Mouse (Mus musculus) testis, postnatal 10 days (tissue): ENCODE measurements around the gene Upf2.

ENCODE experiments used
- DNase-seq: peaks from one replicate; pipeline ENCODE4 v3.0.0; 2021; ENCODE audit warnings: low spot score

Gene Upf2

DNA sequence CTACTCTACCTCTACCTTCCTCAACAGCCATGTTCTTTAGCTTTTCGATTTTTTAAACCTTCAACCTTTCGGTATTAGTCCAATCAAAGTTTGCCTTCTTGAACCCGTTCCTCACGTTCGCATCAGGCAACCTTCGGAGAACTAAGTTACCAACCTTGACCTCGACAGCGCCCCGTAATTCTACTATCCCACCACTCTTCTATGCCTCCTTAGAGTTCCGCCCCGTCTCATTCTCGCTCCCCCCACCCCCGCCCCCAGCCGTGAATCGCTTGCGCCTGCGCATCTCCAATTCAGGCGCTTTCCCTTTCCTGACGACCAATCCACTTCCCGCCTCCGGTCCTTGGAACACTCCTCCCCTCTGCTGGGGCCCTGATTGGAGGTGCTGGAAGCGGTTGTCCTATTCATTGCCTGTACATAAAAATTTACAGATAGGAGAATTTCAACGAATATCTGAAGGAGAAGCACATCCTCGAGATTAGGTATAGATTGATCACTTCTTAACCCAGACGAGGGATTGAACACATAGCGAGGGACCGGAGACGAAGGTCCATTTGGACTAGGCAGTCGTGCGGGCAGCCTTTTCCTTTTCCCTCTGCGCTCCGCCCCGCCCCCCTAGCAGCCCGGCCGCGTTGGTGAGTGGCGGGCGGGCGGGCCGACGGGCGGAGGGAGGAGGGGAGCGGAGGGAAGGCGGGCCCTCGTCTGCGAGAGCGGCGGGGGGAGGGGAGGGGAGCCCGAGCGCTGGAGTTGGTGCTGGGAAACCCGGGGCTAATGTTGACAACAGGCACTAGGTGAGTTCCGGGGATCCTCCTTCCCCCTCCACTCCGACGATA, at the start of gene Upf2:
Upf2 (plus strand) TSS at position 704 of the 830 bp plus-strand sequence.
- peak; percentile 99 for DNase-seq

DNA sequence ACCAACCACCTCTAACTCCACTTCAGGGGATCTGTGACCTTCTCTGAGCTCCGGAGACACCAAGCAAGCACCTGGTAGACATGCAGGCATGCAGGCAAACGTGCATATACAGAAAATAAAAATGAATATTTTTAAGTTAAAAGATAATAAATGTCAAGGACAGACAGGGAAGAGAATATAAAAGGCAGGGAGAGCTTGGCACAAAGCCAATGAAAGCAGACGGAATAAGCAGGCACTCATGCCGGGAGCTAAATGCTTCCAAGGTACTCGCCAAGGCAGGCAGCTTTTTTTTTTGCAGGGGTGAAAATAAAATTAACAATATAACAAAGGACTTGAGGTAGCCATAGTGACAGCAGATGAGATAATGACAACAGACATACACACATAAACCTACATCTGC, 45.2 kb upstream of the Upf2 start:
- DNase-seq: peak; percentile 53

DNA sequence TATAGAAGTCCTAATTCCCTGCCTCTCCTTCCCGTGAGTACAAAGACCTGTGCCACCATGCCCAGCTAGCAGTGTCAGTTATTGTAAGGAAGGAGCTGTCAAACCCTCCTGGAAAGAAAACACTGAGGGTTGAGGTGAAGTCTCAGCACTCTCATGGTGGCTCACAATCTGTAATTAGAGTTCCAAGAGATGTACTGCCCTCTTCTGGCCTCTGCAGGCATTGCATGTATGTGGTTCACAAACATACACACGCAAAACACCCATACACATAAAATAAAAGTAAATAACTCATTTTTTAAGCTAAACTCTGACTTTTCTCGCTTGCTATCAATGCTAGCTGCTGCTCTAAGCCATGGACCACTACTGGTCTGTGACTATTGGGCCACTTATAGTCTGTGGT, 44.6 kb upstream of the Upf2 start:
- DNase-seq: peak; percentile 68

DNA sequence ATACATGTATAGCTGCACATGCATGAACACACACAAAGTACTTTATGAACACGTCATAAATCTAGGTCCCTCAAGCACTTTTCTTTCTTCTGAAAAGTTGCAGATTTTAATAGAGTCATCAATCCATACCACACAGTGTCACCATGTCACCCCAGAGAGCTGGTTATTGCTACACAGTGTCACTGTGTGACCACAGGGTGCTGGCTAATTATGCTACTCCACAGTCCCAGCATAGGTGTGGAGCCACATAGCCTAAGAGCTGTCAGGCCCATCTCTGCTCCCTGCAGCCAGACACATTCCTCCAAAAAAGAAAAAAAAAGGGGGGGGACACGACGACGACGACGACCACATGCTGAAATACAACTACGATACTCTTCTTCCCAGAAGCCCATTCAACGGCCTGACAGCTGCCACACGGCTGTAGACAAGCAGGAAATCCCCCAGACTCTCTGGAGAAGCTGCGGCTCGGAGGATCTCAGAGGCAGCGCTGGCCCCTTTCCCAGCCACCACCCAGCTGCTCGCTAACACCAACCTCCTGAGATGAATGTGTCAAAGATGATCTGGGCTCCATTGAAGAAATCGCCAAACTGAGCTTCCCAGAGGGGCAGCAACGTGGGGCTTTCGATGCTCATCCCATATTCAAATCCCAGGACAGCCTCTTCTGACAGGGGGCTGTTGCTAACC, 39.8 kb upstream of the Upf2 start:
- DNase-seq: no peak

DNA sequence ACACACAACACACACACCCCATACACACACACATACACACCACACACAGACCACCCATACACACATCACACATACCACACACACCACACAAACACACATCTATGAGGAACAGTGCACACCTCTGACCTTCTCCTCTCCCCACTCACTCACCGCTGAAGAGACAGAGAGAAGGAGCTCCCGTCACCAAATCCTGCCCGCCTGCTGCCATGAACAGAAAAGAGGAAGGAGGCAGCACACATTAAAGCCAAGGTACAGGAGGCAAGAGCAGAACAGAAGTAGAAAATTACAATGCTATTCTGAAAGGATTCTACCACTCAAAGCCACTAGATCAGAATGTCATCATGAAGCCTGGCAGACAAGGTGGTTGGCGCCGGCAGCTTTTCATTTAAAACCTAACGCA, 28.4 kb upstream of the Upf2 start:
- DNase-seq: no peak

DNA sequence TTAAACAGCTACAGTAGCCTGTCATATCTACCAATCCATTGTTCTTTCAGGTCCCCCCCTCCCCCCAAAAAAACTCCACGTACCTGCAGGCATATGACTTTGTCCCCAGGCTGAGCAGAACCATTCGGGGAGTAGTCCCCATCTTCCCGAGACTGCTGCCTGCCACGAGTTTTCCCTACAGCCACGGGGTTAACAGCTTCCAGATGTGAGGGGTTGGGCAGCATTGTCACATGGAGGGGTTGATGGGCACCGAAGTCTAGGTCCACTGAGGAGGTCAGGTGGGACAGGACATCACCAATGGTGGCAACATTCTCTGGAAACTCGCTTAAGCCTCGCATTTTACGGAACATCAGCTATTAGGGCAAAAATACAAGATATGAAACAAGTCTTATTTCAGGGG, 27.5 kb upstream of the Upf2 start:
- DNase-seq: no peak

DNA sequence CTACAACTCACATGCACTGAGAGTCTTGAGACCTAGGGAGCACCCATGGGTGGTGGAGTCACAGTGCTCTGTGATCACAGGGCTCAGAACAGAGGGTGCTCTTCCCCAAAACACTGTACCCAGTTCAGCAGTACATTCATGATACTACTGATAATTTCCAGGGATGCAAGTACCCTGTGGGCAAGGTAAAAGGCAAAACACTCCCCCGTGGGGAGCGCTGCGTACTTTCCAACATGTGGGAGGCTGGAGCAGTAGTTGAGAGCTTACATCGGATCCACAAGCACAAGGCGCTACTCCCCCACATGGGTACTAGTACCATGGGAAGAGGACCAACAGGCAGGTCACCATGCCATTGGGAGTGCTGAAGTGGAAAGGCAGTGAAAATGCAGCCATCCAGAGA, 23.8 kb upstream of the Upf2 start:
- no peak for DNase-seq

DNA sequence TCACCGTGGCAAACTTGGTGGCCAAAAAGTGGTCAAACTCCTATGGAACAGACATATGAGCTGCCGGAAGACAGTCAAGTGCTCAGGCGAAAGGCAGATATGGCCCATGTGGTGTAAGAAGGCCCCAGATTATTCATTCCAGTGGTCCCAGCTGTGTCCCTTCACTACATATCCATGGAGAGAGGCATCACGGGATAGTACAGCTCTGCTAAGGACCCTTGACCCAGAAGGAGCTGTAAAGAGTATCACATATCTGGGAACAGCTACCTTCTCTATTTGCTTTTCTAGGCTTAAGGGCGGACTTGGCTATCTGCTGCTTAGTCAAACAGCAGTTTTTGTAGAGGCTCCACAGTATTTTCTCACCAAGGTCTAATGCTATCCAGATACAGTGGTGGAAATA, 21.5 kb upstream of the Upf2 start:
- no peak for DNase-seq

DNA sequence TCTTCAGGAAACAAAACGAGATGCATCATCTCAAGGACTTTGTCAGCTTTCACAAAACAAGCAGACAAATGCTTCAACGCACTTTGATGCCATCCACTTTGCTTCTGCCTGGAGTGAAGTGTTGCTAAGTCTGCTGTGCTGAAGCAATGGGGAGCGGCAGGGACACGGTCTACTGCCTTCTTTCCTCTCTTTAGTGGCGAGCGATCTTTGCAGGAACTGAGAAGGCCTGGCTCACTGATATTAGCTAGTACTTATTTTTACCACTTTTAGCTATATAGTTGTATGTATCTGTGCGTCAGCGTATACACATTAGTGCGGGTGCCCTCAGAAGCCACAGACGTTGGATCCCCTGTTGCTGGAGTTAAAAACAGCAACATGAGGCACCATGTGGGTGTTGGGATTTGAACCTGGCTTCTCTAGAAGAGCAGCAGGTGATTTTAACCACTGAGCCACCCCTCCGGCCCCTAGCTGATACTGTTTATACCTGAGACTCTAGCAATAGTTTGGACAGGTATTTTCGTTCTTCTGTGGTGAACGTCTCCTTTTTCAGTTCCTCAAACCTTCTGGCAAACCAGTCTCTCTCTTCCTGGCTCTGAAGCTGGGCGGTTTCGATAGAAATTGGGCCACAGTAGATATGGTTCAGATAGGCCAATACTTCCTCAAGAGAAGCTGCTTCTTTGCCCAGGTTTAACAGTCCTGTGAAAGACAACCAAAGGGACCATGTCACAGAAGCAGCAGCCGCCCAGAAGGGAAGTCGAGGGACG, 20.8 kb upstream of the Upf2 start:
- no peak for DNase-seq

DNA sequence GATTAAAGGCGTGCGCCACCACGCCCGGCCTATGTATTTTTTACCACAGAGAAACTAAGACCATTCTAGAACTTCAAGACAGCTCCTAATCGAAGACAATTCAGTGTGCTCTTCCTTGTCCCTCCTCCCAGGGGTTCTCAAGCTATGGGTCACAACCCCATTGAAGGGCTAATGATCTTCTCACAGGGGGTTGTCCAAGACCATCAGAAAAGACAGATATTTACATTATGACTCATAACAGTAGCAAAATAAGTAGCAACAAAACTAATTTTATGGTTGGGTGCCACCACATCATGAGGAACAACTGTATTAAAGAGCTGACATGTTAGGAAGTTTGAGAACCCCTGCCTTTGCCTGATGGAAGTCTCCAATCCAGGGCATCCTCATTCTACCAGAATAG, 19.3 kb upstream of the Upf2 start:
- no peak for DNase-seq

DNA sequence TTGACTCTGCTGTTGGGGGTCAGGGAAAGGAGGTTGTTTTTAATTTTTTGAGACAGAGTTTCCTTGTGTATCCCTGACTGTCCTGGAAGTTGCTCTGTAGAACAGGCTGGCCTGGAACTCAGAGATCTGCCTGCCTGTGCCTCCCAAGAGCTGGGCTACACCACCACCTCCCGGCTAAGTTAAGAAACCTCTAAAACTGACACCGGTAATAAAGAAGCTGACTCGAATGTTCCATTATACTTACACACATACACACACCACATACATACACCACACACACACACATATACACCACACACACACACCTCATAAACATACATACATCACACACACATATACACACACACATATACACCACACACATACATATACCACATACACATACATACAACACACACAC, 16.3 kb upstream of the Upf2 start:
- DNase-seq: no peak

DNA sequence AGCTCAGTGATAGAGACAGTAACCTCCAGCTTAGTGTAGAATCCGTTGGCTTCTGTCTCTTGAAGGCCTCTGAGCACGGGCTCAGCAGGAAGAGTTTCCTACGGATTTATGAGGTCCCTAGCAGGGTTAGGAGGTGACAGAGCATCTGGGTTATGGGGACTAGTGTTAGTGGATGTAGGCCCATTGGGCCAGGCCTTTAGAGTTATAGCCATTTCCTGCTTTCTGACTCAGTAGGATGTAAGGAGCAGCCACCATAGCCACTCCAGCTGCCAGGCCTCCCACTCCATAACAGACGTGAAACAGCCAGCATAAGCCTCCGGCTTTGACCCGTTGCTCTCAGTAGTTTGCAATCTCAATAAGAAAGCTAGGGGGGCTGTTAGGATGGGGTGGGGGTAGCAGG, 15.2 kb upstream of the Upf2 start:
- DNase-seq: no peak

DNA sequence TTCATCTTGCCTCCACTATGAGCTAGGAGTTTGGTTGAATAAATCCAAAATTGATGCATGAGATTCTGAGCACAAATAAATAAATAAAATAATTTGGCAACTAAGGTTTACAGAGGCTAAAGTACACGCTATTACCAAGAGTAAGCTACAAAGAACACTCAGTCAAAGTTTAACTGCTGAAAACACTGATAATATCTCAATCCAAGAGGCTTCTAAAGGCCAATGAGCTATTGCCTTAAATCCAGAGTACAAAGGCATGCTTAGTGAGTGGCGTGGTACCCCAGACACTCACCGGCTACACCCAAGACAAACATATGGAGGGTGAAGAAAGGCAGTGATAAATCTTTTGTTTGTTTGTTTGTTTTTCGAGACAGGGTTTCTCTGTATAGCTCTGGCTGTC, 14.7 kb upstream of the Upf2 start:
- no peak for DNase-seq

DNA sequence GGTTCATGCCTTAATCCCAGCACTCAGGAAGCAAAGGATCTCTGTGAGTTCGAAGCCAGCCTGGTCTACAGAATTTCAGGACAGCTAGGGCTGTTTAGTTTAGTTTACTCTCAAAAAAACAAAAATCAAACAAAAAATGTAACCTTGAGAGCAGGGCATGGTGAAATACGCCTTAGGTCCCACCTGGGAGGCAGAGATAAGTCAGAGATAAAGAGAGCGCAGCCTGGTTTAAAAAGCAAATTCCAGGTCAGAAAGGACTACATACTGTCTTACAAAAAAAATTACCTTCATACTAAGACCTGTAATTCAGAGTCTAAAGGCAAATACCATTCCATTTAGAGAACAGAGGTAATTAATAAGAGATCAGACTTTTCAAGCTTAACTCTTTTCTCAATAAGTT, 11.9 kb upstream of the Upf2 start:
- no peak for DNase-seq

DNA sequence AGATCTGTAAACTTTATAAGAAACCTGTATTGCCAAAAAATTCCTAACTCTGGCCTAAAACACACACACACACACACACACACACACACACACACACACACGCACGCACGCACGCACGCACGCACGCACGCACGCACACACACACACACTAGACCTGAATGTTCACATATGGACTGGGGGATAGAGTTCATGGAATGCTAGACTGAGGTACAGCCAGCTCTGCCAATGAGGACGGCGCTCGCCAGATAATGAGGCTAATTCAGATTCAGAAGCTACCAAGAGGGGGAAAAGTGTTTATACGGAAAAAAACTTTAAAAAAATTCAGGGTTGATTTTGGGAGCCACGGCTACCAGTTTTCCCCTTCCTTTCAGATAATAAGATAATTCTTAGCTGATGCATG, 11.4 kb upstream of the Upf2 start:
- no peak for DNase-seq

DNA sequence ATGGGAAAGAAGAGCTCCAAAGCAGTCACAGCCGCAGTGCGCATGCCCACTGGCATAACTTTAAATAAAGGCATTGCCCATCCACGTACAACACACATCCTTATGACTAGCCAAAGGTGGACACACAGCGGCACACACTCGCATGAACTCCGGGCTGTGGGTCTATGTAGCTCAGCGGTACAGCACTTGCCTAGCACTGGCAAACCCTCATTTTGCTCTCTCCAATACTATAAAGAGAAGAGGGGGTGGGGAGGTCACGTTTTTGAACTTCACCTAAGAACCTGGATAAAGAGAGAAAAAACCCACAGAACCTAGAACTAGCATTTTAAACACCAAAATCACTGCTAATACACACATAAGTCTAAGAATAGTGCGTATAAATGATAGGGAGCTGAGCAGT, 10.3 kb upstream of the Upf2 start:
- DNase-seq: no peak

DNA sequence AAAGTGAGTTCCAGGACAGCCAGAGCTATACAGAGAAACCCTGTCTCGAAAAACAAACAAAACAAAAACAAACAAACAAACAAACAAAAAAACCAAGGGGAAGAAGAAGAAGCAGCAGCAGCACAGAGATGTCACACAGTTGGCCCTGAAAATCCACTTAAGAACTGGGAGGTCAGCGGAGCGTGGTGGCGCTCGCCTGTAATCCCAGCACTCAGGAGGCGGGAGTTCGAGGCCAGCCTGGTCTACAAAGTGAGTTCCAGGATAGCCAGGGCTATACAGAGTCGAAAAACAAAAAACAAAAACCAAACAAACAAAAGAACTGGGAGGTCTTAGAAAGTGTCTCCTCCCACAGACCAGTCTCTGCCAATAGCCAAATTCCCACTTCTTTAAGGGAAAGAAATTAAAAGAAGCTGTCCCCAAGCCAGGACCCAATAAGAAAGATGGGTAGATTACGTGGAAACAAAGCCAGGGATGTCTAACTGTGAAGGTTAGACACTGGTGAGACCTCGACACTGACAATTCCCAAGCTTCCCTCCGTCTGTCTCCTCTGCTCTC, 9.3 kb upstream of the Upf2 start:
- no peak for DNase-seq

DNA sequence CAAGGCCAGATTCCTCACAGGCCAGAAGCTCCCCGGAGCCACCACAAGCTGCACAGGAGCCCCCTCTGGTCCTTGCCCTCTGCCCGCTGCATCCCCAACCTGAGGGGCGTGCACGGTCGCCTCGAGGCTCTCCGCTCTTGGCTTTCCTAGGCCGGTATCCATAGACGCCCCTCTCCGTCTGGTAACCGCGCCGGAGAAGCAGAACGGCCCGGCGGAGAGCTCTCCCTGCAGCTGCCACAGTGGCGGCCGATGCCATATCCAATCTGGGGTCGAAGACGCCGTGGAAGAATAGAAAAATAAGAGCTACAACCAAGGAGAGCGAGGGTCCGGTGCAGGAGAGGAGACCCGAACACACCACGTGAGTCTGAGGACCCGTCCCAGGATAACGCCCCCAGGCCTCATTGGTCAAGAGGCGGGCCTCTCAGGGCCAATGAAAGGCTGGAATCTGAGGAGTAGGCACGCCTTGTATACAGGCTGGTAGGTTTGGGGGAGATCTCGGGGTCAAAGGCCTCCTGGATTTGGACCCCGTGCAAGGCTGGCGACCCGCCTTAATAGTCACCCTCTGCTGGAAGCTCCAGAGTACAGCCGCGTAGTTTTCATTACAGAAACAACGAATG, 8.7 kb upstream of the Upf2 start, which contains the start of gene Dhtkd1:
Dhtkd1 (minus strand) TSS at position 377 of the 617 bp plus-strand sequence.
- DNase-seq: peak; percentile 79

DNA sequence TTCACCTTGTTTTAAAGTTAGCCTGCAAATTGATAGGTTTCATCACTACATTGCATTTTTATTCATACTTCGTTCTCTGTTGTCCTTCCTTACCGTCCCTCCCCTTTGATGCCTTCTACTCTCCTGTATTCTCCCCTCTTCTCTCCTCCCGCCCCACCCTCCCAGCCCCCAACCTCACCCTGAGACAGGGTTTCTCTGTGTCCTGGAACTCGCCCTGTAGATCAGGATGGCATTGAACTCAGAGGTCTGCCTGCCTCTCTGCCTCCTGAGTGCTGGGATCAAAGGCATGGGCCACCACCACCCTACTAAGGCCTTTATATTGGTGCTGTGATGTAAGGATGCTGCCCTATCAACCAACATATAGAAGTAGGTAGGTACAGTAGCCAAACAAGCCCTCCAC, 8.2 kb upstream of the Upf2 start:
- DNase-seq: no peak

DNA sequence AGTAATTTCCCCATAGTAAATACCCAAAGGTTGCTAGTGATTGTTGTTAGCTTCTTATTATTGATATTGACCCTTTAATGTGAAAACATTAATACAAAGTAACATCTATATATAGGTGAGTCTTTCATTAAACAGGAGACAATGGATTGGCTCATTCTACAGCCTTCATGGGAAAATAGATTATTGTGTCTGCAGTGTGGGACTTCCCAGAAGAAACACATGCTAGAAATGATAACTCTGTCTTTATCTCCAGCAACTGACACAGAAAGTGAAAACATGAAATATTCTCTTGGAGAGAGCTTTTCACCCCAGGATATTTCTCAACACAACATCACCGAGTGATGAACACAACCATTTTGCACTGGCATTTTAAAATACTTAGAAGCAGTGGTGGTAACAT, 5.6 kb upstream of the Upf2 start:
- no peak for DNase-seq

DNA sequence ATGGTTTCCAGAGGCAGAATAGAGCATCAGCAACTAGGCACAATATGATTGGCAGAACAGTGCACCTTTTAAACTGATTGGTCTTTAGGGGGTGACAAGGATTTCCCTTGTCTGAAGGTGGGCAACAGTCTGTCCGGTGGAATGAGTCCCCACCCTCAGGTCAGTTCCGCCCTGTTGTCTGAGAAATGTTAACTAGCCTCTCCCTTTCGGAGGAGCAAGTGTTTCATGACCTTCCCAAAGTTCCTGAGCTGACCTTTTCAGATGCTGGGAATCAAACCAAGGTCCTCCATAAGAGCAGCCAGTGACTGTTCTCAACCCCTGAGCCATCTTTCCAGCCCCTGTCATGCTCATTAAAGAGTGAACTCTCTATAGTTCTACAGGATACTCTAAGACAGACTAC, 4.4 kb upstream of the Upf2 start:
- DNase-seq: no peak

DNA sequence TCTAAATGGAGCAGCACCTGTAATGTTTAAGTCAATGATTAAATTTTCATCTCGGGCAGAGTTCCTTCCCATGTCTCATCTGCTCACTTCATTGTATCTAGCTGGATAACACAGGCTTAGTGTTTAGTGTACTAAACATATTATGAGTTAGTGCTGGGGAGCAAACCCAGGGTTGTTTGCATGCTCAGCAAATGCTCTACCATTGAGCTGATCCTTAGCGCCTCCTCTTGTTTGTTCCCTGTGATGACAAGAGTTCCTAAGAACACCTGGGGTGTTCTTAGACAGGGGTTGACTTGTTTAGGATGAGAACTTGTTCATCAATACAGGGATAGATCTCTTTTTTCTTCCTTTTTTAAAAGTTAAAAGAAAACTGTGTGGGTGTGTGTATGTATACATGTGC, 2.3 kb upstream of the Upf2 start:
- DNase-seq: no peak
